Mouse (Mus musculus): Measurements from ENCODE around the gene Zfp410.

GRCm38 (mm10) chr12:84284885-84285592 lies 31.6 kb upstream of the Zfp410 start, which contains the start of gene Ptgr2:
- peak; percentile 61; the same call in 1 of the 2 replicates for TF ChIP-seq MAX (IDR thresholded peaks at IDR 0.05; ENCODE audit: low read length)
- peak in 1 of 2 experiments; percentile 38; a peak in 2 of 4 replicates for TF ChIP-seq CTCF (conservative IDR thresholded peaks at IDR 0.05 in 1 of 2, IDR thresholded peaks at IDR 0.05 in 1 of 2; ENCODE audit: low read depth in 2 of 2, low read length in 2 of 2)
- TF ChIP-seq POLR2A (IDR thresholded peaks at IDR 0.05; ENCODE audit: low read depth, low read length) = peak; percentile 98
- no peak for TF ChIP-seq ZNF384 (IDR thresholded peaks at IDR 0.05; ENCODE audit: low read depth, low read length)
- TF ChIP-seq USF1 (IDR thresholded peaks at IDR 0.05; ENCODE audit: low read depth, low read length) = peak; percentile 51
- TF ChIP-seq MAZ (IDR thresholded peaks at IDR 0.05; ENCODE audit: low read depth, low read length) = peak; percentile 75
- TF ChIP-seq JUN (IDR thresholded peaks at IDR 0.05; ENCODE audit: insufficient read depth, low read depth, low read length) = no peak
- TF ChIP-seq HCFC1 (IDR thresholded peaks at IDR 0.05; ENCODE audit: low read depth, low read length) = peak; percentile 84
- peak; percentile 88; the same call in 1 of the 2 replicates for TF ChIP-seq MYC (IDR thresholded peaks at IDR 0.05; ENCODE audit: low read depth, low read length)
- TF ChIP-seq RCOR1 (conservative IDR thresholded peaks at IDR 0.05; ENCODE audit: low read depth, low read length) = 0 out of 2 replicates have a peak, but pooled peaks have one; percentile 57

Data from CH12.LX (cell line).